Mouse (Mus musculus): ENCODE data around the gene Sppl2b. TPM values are rescaled to one million over a fixed set of nuclear protein-coding genes. Genes with fewer than 3 reads are reported as not detected.
A peak's percentile ranks its signal among the peaks of the same experiment; 100 is the strongest.
"Not testable (repeated sequence)": the region's sequence is repeated elsewhere in the genome, so short reads cannot be mapped to it uniquely, and the experiment has no call there.

Sppl2b gene
- polyA plus RNA-seq, 1 experiment, result 81.2 TPM

GRCm38 (mm10) chr10:80826151-80827062, 28.7 kb upstream of the Sppl2b start, which contains the start of gene Oaz1:
TSS of gene Oaz1 (plus strand) at chr10:80826656.
- under 1% methylated on average over 77 of the region's 82 CpGs for WGBS
- TF ChIP-seq POLR2A (IDR thresholded peaks at IDR 0.05; ENCODE audit: low read depth, low read length), result peak; percentile 70
- no peak for TF ChIP-seq CTCF (IDR thresholded peaks at IDR 0.05; ENCODE audit: extremely low read depth, insufficient read length, insufficient replicate concordance, low read depth, low read length)
- H3K4me3 ChIP-seq (ENCODE audit: low read depth, low read length), result peak within 1 kb of the TSS; percentile 76
- H3K4me1 ChIP-seq (ENCODE audit: control insufficient read depth, insufficient read depth, insufficient read length, low read length), result peaks cover 23% of the 10 kb centered on the region
- peaks cover 19% of the 10 kb centered on the region for H3K36me3 ChIP-seq (ENCODE audit: control insufficient read depth, insufficient read depth, low read length)
- H3K27ac ChIP-seq (ENCODE audit: insufficient read depth, low read depth, low read length), result peak within 1 kb of the TSS; percentile 95
- H3K27me3 ChIP-seq (ENCODE audit: control insufficient read depth, insufficient read depth, low read length), result no peaks in the 10 kb centered on the region

DNA sequence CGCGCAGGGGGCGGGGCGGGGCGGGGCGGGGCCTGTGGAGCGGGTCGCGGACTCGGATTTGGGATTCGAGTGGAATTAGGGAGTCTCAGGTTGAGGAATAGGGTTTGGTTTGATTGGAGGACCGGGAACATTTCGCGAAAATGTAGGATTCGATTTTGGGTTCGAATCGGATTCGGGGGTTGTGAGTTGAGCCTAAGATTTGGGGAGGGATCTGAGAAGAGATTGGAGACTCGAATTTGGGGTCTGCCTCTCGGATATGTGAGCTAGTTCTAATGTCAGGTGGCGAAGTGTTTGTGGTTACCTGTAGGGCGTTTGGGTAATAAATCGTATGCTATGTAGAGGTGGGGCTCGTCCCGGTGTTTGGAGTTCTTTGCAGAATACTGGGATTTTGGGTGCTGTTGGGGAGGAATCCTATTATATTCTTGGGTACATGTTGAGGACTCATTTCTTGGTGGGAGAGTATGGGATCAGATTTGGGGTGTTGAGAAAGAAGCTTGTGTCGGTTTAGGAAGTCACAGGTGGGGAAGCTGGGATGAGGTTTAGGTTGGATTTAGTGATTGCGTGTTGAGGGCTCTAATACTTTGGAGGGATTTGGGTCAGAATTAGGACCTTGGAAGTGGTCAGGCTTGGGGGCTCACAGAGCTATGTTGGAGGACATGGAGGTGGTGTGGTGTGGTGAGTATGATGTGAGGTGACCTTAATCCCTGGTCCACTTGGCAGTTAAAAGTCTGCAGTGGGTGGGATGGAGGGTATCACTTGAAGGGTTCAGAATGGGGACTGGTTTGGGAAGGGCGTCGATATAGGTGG, 27.8 kb upstream of the Sppl2b start:
- Histone ChIP-seq H3K4me1 (ENCODE audit: control insufficient read depth, insufficient read depth, insufficient read length, low read length) (peaks cover 23% of the 10 kb centered on the region), H3K27me3 (ENCODE audit: control insufficient read depth, insufficient read depth, low read length) (no peaks in the 10 kb centered on the region), H3K36me3 (ENCODE audit: control insufficient read depth, insufficient read depth, low read length) (peaks cover 19% of the 10 kb centered on the region), H3K4me3 (ENCODE audit: low read depth, low read length) (peak overlapping the region; percentile 76), H3K27ac (ENCODE audit: insufficient read depth, low read depth, low read length) (no peak overlapping the region)
- TF ChIP-seq CTCF (IDR thresholded peaks at IDR 0.05; ENCODE audit: extremely low read depth, insufficient read length, insufficient replicate concordance, low read depth, low read length) (no peak), POLR2A (IDR thresholded peaks at IDR 0.05; ENCODE audit: low read depth, low read length) (no peak)
- WGBS, result 2% methylated on average over 29 of the region's 29 CpGs

DNA sequence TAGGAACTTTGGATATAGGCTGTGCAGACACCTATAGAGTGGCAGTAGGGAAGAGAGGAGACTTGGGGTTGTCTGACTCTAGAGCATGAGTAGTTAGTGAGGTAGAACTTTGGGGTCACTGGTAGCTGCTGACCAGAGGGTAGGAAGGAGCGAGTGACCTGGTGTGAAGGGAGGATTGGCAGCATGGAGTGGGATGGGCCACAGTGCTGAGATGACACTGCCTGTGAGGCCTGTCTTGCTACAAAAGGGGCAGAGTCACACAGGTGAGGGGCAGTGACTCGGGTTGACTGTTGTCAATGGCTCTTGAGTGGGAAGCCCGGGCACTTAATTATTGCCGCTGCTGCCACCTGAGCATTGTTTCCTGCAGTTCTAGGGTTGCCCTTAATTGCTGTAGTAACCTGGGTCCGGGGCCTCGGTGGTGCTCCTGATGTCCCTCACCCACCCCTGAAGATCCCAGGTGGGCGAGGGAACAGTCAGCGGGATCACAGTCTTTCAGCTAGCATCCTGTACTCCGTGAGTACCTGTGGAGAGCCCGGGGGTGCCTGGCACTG, 27.1 kb upstream of the Sppl2b start:
- peaks cover 19% of the 10 kb centered on the region for H3K36me3 ChIP-seq (ENCODE audit: control insufficient read depth, insufficient read depth, low read length)
- H3K27ac ChIP-seq (ENCODE audit: insufficient read depth, low read depth, low read length), result no peak overlapping the region
- peaks cover 23% of the 10 kb centered on the region for H3K4me1 ChIP-seq (ENCODE audit: control insufficient read depth, insufficient read depth, insufficient read length, low read length)
- no peak for TF ChIP-seq CTCF (IDR thresholded peaks at IDR 0.05; ENCODE audit: extremely low read depth, insufficient read length, insufficient replicate concordance, low read depth, low read length)
- TF ChIP-seq POLR2A (IDR thresholded peaks at IDR 0.05; ENCODE audit: low read depth, low read length), result no peak
- 25% methylated on average over 10 of the region's 10 CpGs for WGBS
- no peaks in the 10 kb centered on the region for H3K27me3 ChIP-seq (ENCODE audit: control insufficient read depth, insufficient read depth, low read length)
- H3K4me3 ChIP-seq (ENCODE audit: low read depth, low read length), result peak overlapping the region; percentile 76

DNA sequence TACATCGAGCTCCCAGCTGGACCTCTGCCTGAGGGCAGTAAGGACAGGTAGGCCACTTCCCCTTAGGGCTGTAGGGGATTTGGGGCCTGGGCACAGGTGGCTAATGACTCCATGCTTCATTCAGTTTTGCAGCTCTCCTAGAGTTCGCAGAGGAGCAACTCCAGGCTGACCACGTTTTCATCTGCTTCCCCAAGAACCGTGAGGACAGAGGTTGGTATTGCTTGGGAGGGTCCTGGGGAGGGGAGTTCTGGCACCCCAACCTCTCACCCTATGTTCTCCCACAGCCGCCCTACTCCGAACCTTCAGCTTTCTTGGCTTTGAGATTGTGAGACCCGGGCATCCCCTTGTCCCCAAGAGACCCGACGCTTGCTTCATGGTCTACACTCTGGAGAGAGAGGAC, 26.5 kb upstream of the Sppl2b start:
- not testable (repeated sequence) for H3K27me3 ChIP-seq (ENCODE audit: control insufficient read depth, insufficient read depth, low read length); H3K27ac ChIP-seq (ENCODE audit: insufficient read depth, low read depth, low read length)
- Histone ChIP-seq H3K4me3 (ENCODE audit: low read depth, low read length) (peak overlapping the region; percentile 76), H3K36me3 (ENCODE audit: control insufficient read depth, insufficient read depth, low read length) (peaks cover 19% of the 10 kb centered on the region), H3K4me1 (ENCODE audit: control insufficient read depth, insufficient read depth, insufficient read length, low read length) (peaks cover 23% of the 10 kb centered on the region)
- 56% methylated on average over 9 of the region's 9 CpGs for WGBS

DNA sequence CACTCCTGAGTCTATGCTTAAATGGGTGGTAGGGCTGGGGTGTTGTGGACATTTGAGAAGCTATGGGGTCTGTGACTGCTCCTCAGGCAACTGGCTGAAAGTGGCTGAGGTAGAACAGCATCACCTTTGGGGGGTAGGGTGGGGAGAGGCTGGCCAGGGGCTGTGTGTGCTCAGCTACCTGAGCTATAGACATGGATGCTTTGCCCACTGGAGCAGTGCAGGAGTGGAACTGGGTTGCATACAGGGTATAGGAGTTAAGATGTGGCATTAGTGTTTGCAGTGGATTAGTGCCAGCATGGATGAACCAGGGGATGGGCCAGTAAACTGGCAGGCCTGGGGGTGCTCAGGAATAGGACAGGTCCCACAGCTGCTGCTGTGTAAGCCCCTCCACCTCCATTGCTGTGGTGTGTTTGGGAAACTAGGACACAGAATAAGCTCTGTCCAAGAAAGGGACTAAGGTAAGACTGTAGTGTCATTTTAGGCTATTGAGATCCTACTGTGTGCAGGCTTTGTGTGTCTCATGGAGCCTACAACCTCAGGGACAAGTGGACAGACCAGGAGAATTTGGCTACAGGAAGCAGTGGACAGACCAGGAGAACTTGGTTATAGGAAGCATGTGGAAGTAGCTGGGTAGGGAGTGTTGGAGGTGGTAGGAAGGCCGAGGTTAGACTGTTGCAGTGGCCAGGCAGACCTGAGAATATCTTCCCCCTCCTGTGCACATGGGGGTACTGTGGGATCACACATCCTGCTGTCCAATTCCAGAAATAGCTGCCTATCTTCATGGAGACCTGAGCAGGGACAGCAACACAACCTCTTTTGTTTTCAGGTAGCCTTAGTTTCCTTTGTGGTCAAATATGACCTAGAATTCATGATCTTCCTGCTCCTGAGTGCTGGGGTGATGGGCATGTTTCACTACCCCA, 25.5 kb upstream of the Sppl2b start:
- peaks cover 23% of the 10 kb centered on the region for H3K4me1 ChIP-seq (ENCODE audit: control insufficient read depth, insufficient read depth, insufficient read length, low read length)
- TF ChIP-seq POLR2A (IDR thresholded peaks at IDR 0.05; ENCODE audit: low read depth, low read length), result no peak
- TF ChIP-seq CTCF (IDR thresholded peaks at IDR 0.05; ENCODE audit: extremely low read depth, insufficient read length, insufficient replicate concordance, low read depth, low read length), result no peak
- 43% methylated on average over 1 of the region's 1 CpGs for WGBS
- no peak overlapping the region for H3K4me3 ChIP-seq (ENCODE audit: low read depth, low read length)
- H3K27me3 ChIP-seq (ENCODE audit: control insufficient read depth, insufficient read depth, low read length), result peaks cover 11% of the 10 kb centered on the region
- peaks cover 19% of the 10 kb centered on the region for H3K36me3 ChIP-seq (ENCODE audit: control insufficient read depth, insufficient read depth, low read length)
- H3K27ac ChIP-seq (ENCODE audit: insufficient read depth, low read depth, low read length), result no peak overlapping the region

GRCm38 (mm10) chr10:80831136-80831535, 23.9 kb upstream of the Sppl2b start:
- H3K4me1 ChIP-seq (ENCODE audit: control insufficient read depth, insufficient read depth, insufficient read length, low read length), result peaks cover 23% of the 10 kb centered on the region
- no peak for TF ChIP-seq POLR2A (IDR thresholded peaks at IDR 0.05; ENCODE audit: low read depth, low read length)
- TF ChIP-seq CTCF (IDR thresholded peaks at IDR 0.05; ENCODE audit: extremely low read depth, insufficient read length, insufficient replicate concordance, low read depth, low read length), result no peak
- peaks cover 19% of the 10 kb centered on the region for H3K36me3 ChIP-seq (ENCODE audit: control insufficient read depth, insufficient read depth, low read length)
- H3K4me3 ChIP-seq (ENCODE audit: low read depth, low read length), result no peak overlapping the region
- H3K27ac ChIP-seq (ENCODE audit: insufficient read depth, low read depth, low read length), result no peak overlapping the region
- peaks cover 22% of the 10 kb centered on the region for H3K27me3 ChIP-seq (ENCODE audit: control insufficient read depth, insufficient read depth, low read length)
- 17% methylated on average over 9 of the region's 9 CpGs for WGBS

Data from small intestine, adult 2 months (tissue).